Mouse (Mus musculus) megakaryocyte, embryonic 14.5 days (primary cell): Measurements from ENCODE around the gene Vwa7. TPM values are rescaled to one million over a fixed set of nuclear protein-coding genes. Genes with fewer than 3 reads are reported as not detected.

ENCODE experiments used
- H3K27me3 ChIP-seq: replicated peaks from 2 replicates; pipeline ENCODE3; 2012; ENCODE audit warnings: inconsistent platforms
- H3K36me3 ChIP-seq: replicated peaks from 2 replicates; pipeline ENCODE3; 2012; ENCODE audit warnings: low read length, inconsistent platforms, mixed read lengths
- H3K4me1 ChIP-seq: 2 replicates; pipeline ENCODE4 v1.6.1; 2012; ENCODE audit warnings: inconsistent platforms
- H3K4me3 ChIP-seq: replicated peaks from 2 replicates; pipeline ENCODE3; 2012; ENCODE audit warnings: moderate library complexity, mild to moderate bottlenecking, inconsistent platforms
- H3K9me3 ChIP-seq: 2 replicates; pipeline ENCODE4 v1.6.1; 2012; ENCODE audit warnings: inconsistent platforms
- FLI1 ChIP-seq: IDR thresholded peaks from 2 replicates; pipeline ENCODE4 v1.6.1; 2012; ENCODE audit warnings: low read length, inconsistent platforms, mixed read lengths
- GATA1 ChIP-seq: IDR thresholded peaks from 3 replicates; pipeline ENCODE4 v1.6.1; 2012; ENCODE audit warnings: mixed read lengths, low read length, inconsistent platforms, borderline replicate concordance
- polyA plus RNA-seq: library from polyadenylated mRNA; stranded (reverse); fragments of >175 nt; gene quantifications from 2 replicates; pipeline ENCODE4 v1.2.3, GENCODE M21; 2012; ENCODE audit warnings: low replicate concordance; ENCODE audit not compliant: insufficient read depth

Vwa7 gene
- polyA plus RNA-seq, 1 experiment, result 0.40 TPM

- no peaks in the 10 kb centered on the region for H3K27me3 ChIP-seq
- no peak for TF ChIP-seq FLI1
- no peak for TF ChIP-seq GATA1
- peaks cover 7% of the 10 kb centered on the region for H3K36me3 ChIP-seq
- peaks cover 74% of the 10 kb centered on the region for H3K4me1 ChIP-seq
- H3K9me3 ChIP-seq, result no peaks in the 10 kb centered on the region
- H3K4me3 ChIP-seq, result peak overlapping the region; percentile 93
Observed at GRCm38 (mm10) chr17:35045807-35046680, 29.7 kb downstream of the Vwa7 start.

GRCm38 (mm10) chr17:35046681-35047455, 30.5 kb downstream of the Vwa7 start, which contains the start of gene Msh5:
TSS of gene Msh5 (minus strand) at chr17:35046745.
- no peaks in the 10 kb centered on the region for H3K9me3 ChIP-seq
- H3K4me1 ChIP-seq, result peaks cover 69% of the 10 kb centered on the region
- H3K4me3 ChIP-seq, result peak within 1 kb of the TSS; percentile 93
- no peaks in the 10 kb centered on the region for H3K27me3 ChIP-seq
- TF ChIP-seq GATA1 (no peak), FLI1 (peak; percentile 89; the same call in 1 of the 2 replicates)
- peaks cover 8% of the 10 kb centered on the region for H3K36me3 ChIP-seq

GRCm38 (mm10) chr17:35047688-35048087, 31.3 kb downstream of the Vwa7 start:
- Histone ChIP-seq H3K27me3 (no peaks in the 10 kb centered on the region), H3K4me1 (peaks cover 72% of the 10 kb centered on the region), H3K36me3 (peaks cover 14% of the 10 kb centered on the region), H3K4me3 (peak overlapping the region; percentile 93), H3K9me3 (no peaks in the 10 kb centered on the region)
- no peak for TF ChIP-seq GATA1
- TF ChIP-seq FLI1, result no peak

DNA sequence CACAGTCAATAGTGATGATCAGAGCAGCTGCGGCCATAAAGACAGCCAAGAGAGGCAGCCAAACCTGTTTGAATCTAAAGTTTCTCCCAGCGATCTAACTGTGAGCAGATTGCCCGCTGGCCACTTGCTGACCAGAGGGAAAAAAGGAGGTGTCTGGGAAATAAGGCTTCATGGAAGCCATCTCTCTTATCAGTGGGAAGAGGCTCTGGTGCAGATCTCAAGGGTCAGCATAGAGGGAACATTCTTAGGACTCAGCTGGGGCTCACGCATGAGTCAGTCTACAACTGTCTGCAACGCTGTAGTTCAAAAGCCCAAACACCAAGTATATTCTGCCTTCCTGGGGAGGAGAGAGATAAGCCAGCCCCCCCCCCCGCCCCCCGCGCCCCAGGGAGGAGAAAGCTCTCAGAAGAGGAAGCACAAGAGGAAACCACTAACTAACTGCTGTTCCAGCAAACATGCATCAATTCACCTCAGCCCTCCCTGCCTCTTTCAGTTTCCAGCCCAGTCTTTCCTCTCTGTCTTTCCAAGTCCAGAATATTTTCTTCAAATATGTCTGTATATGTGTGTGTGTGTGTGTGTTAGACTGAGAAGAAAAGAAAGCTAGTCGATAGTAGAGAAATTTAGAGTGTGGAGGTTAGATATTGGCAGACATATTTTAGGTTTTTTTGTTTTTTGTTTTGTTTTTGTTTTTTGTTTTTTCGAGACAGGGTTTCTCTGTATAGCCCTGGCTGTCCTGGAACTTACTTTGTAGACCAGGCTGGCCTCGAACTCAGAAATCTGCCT, 32.0 kb downstream of the Vwa7 start:
- no peaks in the 10 kb centered on the region for H3K9me3 ChIP-seq
- H3K4me3 ChIP-seq, result peak overlapping the region; percentile 97
- H3K36me3 ChIP-seq, result peaks cover 21% of the 10 kb centered on the region
- H3K27me3 ChIP-seq, result no peaks in the 10 kb centered on the region
- TF ChIP-seq GATA1 (no peak), FLI1 (no peak)
- H3K4me1 ChIP-seq, result peaks cover 74% of the 10 kb centered on the region

- TF ChIP-seq FLI1 (no peak), GATA1 (no peak)
- Histone ChIP-seq H3K4me1 (peaks cover 73% of the 10 kb centered on the region), H3K4me3 (peak overlapping the region; percentile 97)
Observed at GRCm38 (mm10) chr17:35048932-35049440, 32.6 kb downstream of the Vwa7 start.

GRCm38 (mm10) chr17:35049561-35050016, 33.2 kb downstream of the Vwa7 start, which contains the start of gene Clic1:
TSS of gene Clic1 (plus strand) at chr17:35049966.
- peak within 1 kb of the TSS; percentile 97 for H3K4me3 ChIP-seq
- H3K9me3 ChIP-seq, result no peaks in the 10 kb centered on the region
- peaks cover 32% of the 10 kb centered on the region for H3K36me3 ChIP-seq
- TF ChIP-seq FLI1, result no peak
- no peak for TF ChIP-seq GATA1
- H3K27me3 ChIP-seq, result no peaks in the 10 kb centered on the region
- H3K4me1 ChIP-seq, result peaks cover 73% of the 10 kb centered on the region

More at GRCm38 (mm10) chr17:35048932-35049440, 32.6 kb downstream of the Vwa7 start:
- H3K27me3 ChIP-seq, result no peaks in the 10 kb centered on the region
- H3K9me3 ChIP-seq, result no peaks in the 10 kb centered on the region
- peaks cover 27% of the 10 kb centered on the region for H3K36me3 ChIP-seq

GRCm38 (mm10) chr17:35050126-35050750, 33.9 kb downstream of the Vwa7 start:
- H3K4me3 ChIP-seq, result peak overlapping the region; percentile 97
- H3K4me1 ChIP-seq, result peaks cover 71% of the 10 kb centered on the region
- H3K27me3 ChIP-seq, result no peaks in the 10 kb centered on the region
- TF ChIP-seq GATA1, result no peak
- H3K36me3 ChIP-seq, result peaks cover 37% of the 10 kb centered on the region
- H3K9me3 ChIP-seq, result no peaks in the 10 kb centered on the region

GRCm38 (mm10) chr17:35051156-35052086, 35.0 kb downstream of the Vwa7 start:
- Histone ChIP-seq H3K4me3 (peak overlapping the region; percentile 97), H3K27me3 (no peaks in the 10 kb centered on the region), H3K4me1 (peaks cover 71% of the 10 kb centered on the region), H3K9me3 (no peaks in the 10 kb centered on the region), H3K36me3 (peaks cover 49% of the 10 kb centered on the region)
- TF ChIP-seq FLI1 (no peak), GATA1 (no peak)
